Mouse (Mus musculus) gastrocnemius, postnatal 36 days (tissue): ENCODE data around the gene Tmem171. TPM values are rescaled to one million over a fixed set of nuclear protein-coding genes. Genes with fewer than 3 reads are reported as not detected.

ENCODE experiments used
- DNase-seq, 2 experiments: peaks; one replicate each; pipeline ENCODE4 v3.0.0; 2022
- intact Hi-C: fragments of 180-260 bp; cut with DNase I; formaldehyde crosslinking; loops from one replicate; pipeline ENCODE4 v1.15.1; 2025
- total RNA-seq, 2 experiments: library from RNA; stranded (reverse); gene quantifications; 2 replicates each; pipeline ENCODE4 v1.2.3; 2021

Gene Tmem171
- total RNA-seq, 2 experiments from 2014 or later: 0.37 to 0.71 TPM

GRCm38 (mm10) chr13:98652194-98652593 lies 42.4 kb downstream of the Tmem171 start:
- intact Hi-C loops: no loop called here
- DNase-seq: no peak

- intact Hi-C loops: no loop called here
- DNase-seq: no peak
Measured at GRCm38 (mm10) chr13:98651228-98651977, 43.2 kb downstream of the Tmem171 start.

- DNase-seq: no peak
- intact Hi-C loops: no loop called here
Measured at GRCm38 (mm10) chr13:98647775-98648568, 46.7 kb downstream of the Tmem171 start.

- intact Hi-C loops: no loop called here
- DNase-seq: no peak
Measured at GRCm38 (mm10) chr13:98638507-98639166, 56.0 kb downstream of the Tmem171 start.

GRCm38 (mm10) chr13:98637145-98637544 lies 57.5 kb downstream of the Tmem171 start, which contains the start of gene Tmem174:
Gene Tmem174 (minus strand): TSS chr13:98637410.
- intact Hi-C loops: no loop called here

GRCm38 (mm10) chr13:98636571-98636970 lies 58.1 kb downstream of the Tmem171 start:
- intact Hi-C loops: no loop called here
- DNase-seq: no peak

More at GRCm38 (mm10) chr13:98637145-98637544, 57.5 kb downstream of the Tmem171 start, which contains the start of gene Tmem174:
- DNase-seq: no peak

Other genes with a start within 250 kb of the Tmem171 start
- gene Gm10320, start 202.8 kb downstream of the Tmem171 start, total RNA-seq: not detected
- gene Tmem174, start 57.4 kb downstream of the Tmem171 start, total RNA-seq: not detected
- 10 to 100 TPM; 20.2 TPM for gene Fcho2, start 120.6 kb upstream of the Tmem171 start, total RNA-seq
- 10 to 100 TPM; 29.3 to 30.8 TPM for gene Tnpo1, start 231.6 kb upstream of the Tmem171 start, total RNA-seq